Mouse (Mus musculus): ENCODE data around the gene Slc16a14.

DNA sequence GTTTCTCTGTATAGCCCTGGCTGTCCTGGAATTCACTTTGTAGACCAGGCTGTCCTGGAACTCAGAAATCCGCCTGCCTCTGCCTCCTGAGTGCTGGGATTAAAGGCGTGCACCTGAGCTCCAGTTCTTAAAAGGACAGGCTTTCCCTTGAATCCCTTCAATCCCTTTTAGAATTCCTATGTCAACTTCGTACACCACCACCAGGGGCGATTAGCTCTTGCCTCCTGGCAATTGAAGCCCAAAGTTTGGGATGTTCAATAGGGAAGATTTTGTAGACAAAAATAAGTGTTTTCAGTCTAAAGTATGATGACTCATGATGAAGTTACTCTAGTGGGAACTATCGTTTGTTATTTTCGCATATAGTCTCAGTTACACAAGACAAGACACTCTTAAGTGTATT, 37.6 kb downstream of the Slc16a14 start:
- TF ChIP-seq EP300 (IDR thresholded peaks at IDR 0.05; ENCODE audit: low read depth) (no peak), CTCF (IDR thresholded peaks at IDR 0.05; ENCODE audit: low read depth) (no peak)
